Mouse (Mus musculus) megakaryocyte, embryonic 14.5 days (primary cell): ENCODE data around the gene Arhgap44.

Experiments
- FLI1 ChIP-seq: IDR thresholded peaks from 2 replicates; pipeline ENCODE4 v1.6.1; 2012; ENCODE audit warnings: low read length, inconsistent platforms, mixed read lengths
- GATA1 ChIP-seq: IDR thresholded peaks from 3 replicates; pipeline ENCODE4 v1.6.1; 2012; ENCODE audit warnings: mixed read lengths, low read length, inconsistent platforms, borderline replicate concordance

GRCm38 (mm10) chr11:65124913-65125418, 37.8 kb downstream of the Arhgap44 start:
- TF ChIP-seq GATA1 = no peak
- TF ChIP-seq FLI1 = no peak
